Mouse (Mus musculus) cortical plate, adult 2 months (tissue): ENCODE results near the gene Gipc1.

Experiments used
- CTCF ChIP-seq: fragments of 200-500 bp; IDR thresholded peaks from 2 replicates; pipeline ENCODE4 v1.5.1; 2011; ENCODE audit warnings: mild to moderate bottlenecking, control low read depth, low read length; ENCODE audit not compliant: insufficient read depth; ENCODE audit errors: extremely low read depth
- POLR2A ChIP-seq: fragments of 200-500 bp; IDR thresholded peaks from 2 replicates; pipeline ENCODE4 v1.6.1; 2011; ENCODE audit warnings: mild to moderate bottlenecking, low read length, control low read depth; ENCODE audit not compliant: insufficient read depth; ENCODE audit errors: extremely low read depth

GRCm38 (mm10) chr8:83669013-83669412 is 16.5 kb downstream of the Gipc1 start:
- TF ChIP-seq CTCF (no peak), POLR2A (no peak)
